Mouse (Mus musculus) embryo, embryonic 10.5 days (tissue): ENCODE measurements at regions not wholly inside any gene's neighbourhood (a gene's known extent, or its start where the extent isn't known, plus 50 kb on each side); places are given as distances from the start of the nearest gene placed in this dataset.

Experiments
- DNase-seq: peaks from one replicate; pipeline ENCODE4 v3.0.0-alpha.2; 2015; ENCODE audit warnings: low spot score

GRCm38 (mm10) chr14:102403397-102404115 lies 578.9 kb downstream of the Kctd12 start:
- DNase-seq = peak; percentile 79

GRCm38 (mm10) chr14:102402061-102402689 lies 580.3 kb downstream of the Kctd12 start:
- peak; percentile 78 for DNase-seq

GRCm38 (mm10) chr14:102396036-102396734 lies 586.3 kb downstream of the Kctd12 start:
- DNase-seq = no peak

GRCm38 (mm10) chr14:102392351-102392750 lies 590.1 kb downstream of the Kctd12 start:
- DNase-seq = no peak

- DNase-seq = no peak
Measured at GRCm38 (mm10) chr14:102372994-102373567, 609.4 kb downstream of the Kctd12 start.

- DNase-seq = no peak
Measured at GRCm38 (mm10) chr14:102361589-102361988, 620.8 kb downstream of the Kctd12 start.

- DNase-seq = no peak
Measured at GRCm38 (mm10) chr14:102329409-102329808, 599.7 kb downstream of the Lmo7 start.

- DNase-seq = no peak
Measured at GRCm38 (mm10) chr14:102306332-102306731, 576.6 kb downstream of the Lmo7 start.

GRCm38 (mm10) chr14:102302826-102303225 lies 573.1 kb downstream of the Lmo7 start:
- no peak for DNase-seq

GRCm38 (mm10) chr14:102300251-102300650 lies 570.5 kb downstream of the Lmo7 start:
- no peak for DNase-seq

GRCm38 (mm10) chr14:102291361-102291760 lies 561.6 kb downstream of the Lmo7 start:
- DNase-seq = peak; percentile 34

- no peak for DNase-seq
Measured at GRCm38 (mm10) chr14:102250076-102250475, 520.3 kb downstream of the Lmo7 start.

- no peak for DNase-seq
Measured at GRCm38 (mm10) chr14:102248581-102248980, 518.8 kb downstream of the Lmo7 start.

- DNase-seq = no peak
Measured at GRCm38 (mm10) chr14:102248023-102248422, 518.3 kb downstream of the Lmo7 start.

GRCm38 (mm10) chr14:102243806-102244536 lies 514.2 kb downstream of the Lmo7 start:
- no peak for DNase-seq

- DNase-seq = peak; percentile 23
Measured at GRCm38 (mm10) chr14:102216581-102217368, 487.0 kb downstream of the Lmo7 start.

- no peak for DNase-seq
Measured at GRCm38 (mm10) chr14:102215267-102215964, 485.7 kb downstream of the Lmo7 start.

GRCm38 (mm10) chr14:102212079-102212478 lies 482.3 kb downstream of the Lmo7 start:
- no peak for DNase-seq

GRCm38 (mm10) chr14:102204881-102205671 lies 475.3 kb downstream of the Lmo7 start:
- DNase-seq = no peak

- DNase-seq = no peak
Measured at GRCm38 (mm10) chr14:102199430-102199829, 469.7 kb downstream of the Lmo7 start.
